Mouse (Mus musculus): ENCODE results near the gene Zc3h15. TPM values are rescaled to one million over a fixed set of nuclear protein-coding genes. Genes with fewer than 3 reads are reported as not detected.
"Not testable (repeated sequence)": the region's sequence is repeated elsewhere in the genome, so short reads cannot be mapped to it uniquely, and the experiment has no call there.

Zc3h15 gene
- total RNA-seq, 2 experiments from 2014 or later: 69.0 to 70.8 TPM

DNA sequence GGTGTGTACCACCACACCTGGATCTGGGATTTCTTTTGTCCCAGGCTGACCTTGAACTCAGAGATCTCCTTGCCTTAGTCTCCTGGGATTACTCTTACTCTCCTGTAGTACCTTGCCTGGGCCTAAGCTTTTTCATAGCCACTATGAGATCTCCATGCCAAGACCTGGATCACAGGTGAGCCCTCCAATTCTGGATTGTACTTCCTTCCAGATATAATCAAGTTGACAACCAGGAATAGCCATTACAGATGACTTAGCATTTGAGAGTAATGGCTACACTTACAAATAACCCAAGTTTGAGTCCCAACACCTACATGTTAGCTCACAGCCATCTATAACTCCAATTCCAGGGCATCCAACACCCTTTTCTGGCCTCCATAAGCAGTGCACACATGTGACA, 8.4 kb downstream of the Zc3h15 start:
- H3K27ac ChIP-seq: no peak overlapping the region
- no peak for TF ChIP-seq CTCF (IDR thresholded peaks at IDR 0.05)
- intact Hi-C loops (cut with DNase I): no loop called here

DNA sequence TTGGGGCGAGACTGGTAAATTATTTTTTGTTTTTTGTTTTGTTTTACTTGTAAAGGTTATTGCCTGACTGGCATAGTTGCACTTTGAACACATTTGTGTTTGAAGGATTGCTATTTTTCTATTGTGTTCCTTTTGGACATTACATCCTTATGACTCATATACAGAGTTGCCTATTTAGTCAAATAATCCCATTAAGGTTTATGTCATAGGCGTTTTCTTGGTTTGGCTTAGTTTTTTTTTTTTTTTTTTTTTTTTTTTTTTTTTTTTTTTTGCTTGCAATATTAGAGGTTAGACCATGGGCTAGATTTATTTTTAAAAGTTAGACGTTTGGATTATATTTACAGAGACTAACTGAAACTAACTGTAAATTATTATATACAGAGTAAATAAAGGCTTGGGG, 15.0 kb downstream of the Zc3h15 start:
- intact Hi-C loops (cut with DNase I): no loop called here
- no peak for TF ChIP-seq CTCF (IDR thresholded peaks at IDR 0.05)
- no peak overlapping the region for H3K4me3 ChIP-seq
- no peak overlapping the region for H3K27ac ChIP-seq
- DNase-seq: no peak

More for the DNA sequence above, 8.4 kb downstream of the Zc3h15 start:
- DNase-seq: no peak
- no peak overlapping the region for H3K4me3 ChIP-seq

- DNase-seq: no peak
- intact Hi-C loops (cut with DNase I): loop anchor here (5.0 kb wide), 1 partner anchor 112 kb away; no protein-coding TSS in a partner anchor
- Histone ChIP-seq H3K27ac (no peak overlapping the region), H3K4me3 (no peak overlapping the region)
- TF ChIP-seq CTCF (IDR thresholded peaks at IDR 0.05): peak; percentile 49
Measured at GRCm38 (mm10) chr2:83660114-83660513, 15.9 kb downstream of the Zc3h15 start.

- Histone ChIP-seq H3K4me3 (no peak overlapping the region), H3K27ac (no peak overlapping the region)
- no peak for TF ChIP-seq CTCF (IDR thresholded peaks at IDR 0.05)
- DNase-seq: no peak
- intact Hi-C loops (cut with DNase I): loop anchor here (5.0 kb wide), 1 partner anchor 111 kb away; no protein-coding TSS in a partner anchor
Measured at GRCm38 (mm10) chr2:83661351-83661750, 17.1 kb downstream of the Zc3h15 start.

DNA sequence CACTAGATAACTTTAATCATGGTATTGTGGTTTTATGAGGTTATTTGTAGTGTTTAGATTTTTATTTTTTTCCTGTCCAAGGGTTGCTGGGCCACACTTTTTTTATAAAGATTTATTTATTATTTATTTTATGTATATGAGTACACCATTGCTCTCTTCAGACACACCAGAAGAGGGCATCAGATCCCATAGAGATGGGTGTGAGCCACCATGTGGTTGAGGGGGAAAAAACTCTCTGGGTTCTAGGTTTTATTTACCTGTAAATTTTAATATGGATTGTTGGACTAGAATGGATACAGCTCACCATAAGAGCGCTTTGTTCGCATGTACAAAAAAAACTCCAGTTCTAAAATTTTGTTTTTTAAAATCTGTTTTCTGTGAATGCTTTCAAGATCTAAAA, 20.8 kb downstream of the Zc3h15 start:
- H3K4me3 ChIP-seq; H3K27ac ChIP-seq; intact Hi-C loops (cut with DNase I); DNase-seq: not testable (repeated sequence)
- peak; percentile 35 for TF ChIP-seq CTCF (IDR thresholded peaks at IDR 0.05)

DNA sequence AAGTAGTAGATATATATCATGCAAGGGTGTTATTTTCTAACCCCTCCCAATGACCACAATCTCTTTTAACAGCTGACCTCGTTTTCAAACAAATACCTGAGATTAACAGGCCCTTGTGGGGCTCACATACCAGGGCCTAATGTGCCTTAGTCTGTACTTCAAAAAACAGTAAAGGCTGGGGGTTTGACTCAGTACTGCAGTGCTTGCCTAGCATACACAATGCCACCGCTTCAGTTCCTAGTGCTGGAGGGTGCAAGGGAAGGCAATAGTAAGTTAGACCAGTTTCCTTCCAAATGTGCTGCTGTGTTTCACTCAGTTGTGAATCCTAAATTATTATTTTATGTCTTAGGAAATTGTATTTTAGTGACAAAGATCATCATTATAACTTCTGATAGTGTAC, 23.2 kb downstream of the Zc3h15 start:
- intact Hi-C loops (cut with DNase I): no loop called here
- DNase-seq: no peak
- Histone ChIP-seq H3K4me3 (no peak overlapping the region), H3K27ac (no peak overlapping the region)
- no peak for TF ChIP-seq CTCF (IDR thresholded peaks at IDR 0.05)

- no peak for TF ChIP-seq CTCF (IDR thresholded peaks at IDR 0.05)
- DNase-seq: no peak
- no peak overlapping the region for H3K4me3 ChIP-seq
- intact Hi-C loops (cut with DNase I): no loop called here
- no peak overlapping the region for H3K27ac ChIP-seq
Measured at GRCm38 (mm10) chr2:83668052-83668451, 23.8 kb downstream of the Zc3h15 start.

DNA sequence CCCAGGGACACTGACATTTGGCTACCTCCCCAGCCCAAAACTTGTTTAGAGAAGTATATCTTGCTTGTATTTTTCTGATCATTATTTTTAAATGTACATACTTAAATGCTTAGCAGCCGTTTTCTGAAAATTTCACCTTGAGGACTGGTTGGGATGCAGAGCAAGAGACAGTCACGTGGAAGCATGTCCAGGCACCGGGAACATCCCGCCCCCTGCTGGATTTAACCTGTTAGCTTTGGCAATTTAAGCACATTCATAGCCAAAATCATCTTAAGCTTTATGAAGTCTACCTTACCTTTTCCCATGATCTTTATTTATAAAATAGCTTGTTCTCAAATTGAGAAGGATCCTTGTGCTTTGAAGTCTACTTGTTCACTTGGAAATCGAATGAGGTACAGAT, 25.8 kb downstream of the Zc3h15 start:
- intact Hi-C loops (cut with DNase I): no loop called here
- H3K27ac ChIP-seq: no peak overlapping the region
- no peak for DNase-seq
- no peak overlapping the region for H3K4me3 ChIP-seq
- peak; percentile 26; the same call in 1 of the 2 replicates for TF ChIP-seq CTCF (IDR thresholded peaks at IDR 0.05)

DNA sequence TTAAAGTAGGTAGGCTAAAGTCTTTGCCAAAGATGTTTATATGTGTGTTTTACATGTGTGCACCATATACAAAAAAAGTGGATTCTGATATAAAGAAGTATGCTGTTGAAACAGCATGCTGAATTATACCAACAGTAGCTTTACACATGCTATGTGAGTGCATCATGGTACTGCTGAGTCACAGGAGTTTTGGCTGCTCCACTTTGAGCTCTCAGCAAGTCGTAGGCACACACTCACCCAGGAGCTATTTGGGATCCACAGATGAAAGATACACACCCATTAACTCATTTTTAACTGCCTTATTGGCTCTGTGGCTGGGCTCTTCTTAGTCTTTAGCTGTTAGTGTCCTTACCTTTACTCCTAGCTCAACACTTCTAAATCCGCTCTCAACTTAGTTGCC, 27.6 kb downstream of the Zc3h15 start:
- no peak for TF ChIP-seq CTCF (IDR thresholded peaks at IDR 0.05)
- intact Hi-C loops (cut with DNase I): no loop called here

DNA sequence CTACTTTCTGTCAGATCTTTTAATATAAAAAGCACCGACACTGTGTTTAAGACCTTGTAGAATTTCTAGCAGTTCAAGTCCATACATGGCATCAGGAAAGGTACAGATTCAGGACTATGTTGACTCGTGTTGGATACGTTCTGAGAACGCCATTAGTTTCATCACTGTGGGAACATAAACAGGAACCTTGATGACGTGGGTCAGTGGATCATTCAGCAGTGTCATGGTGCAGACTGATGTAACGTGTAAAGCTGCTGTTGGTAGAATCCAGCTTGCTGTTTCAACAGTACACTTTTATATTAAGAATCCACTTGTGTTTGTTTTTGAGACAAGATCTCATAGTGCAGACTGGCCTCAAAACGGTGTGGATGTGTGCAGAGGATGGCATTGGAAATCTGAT, 28.8 kb downstream of the Zc3h15 start:
- H3K4me3 ChIP-seq: no peak overlapping the region
- no peak for DNase-seq
- H3K27ac ChIP-seq: no peak overlapping the region
- no peak for TF ChIP-seq CTCF (IDR thresholded peaks at IDR 0.05)
- intact Hi-C loops (cut with DNase I): no loop called here

More for the DNA sequence above, 27.6 kb downstream of the Zc3h15 start:
- Histone ChIP-seq H3K4me3 (no peak overlapping the region), H3K27ac (no peak overlapping the region)
- no peak for DNase-seq

GRCm38 (mm10) chr2:83673843-83674242, 29.6 kb downstream of the Zc3h15 start:
- no peak for TF ChIP-seq CTCF (IDR thresholded peaks at IDR 0.05)
- intact Hi-C loops (cut with DNase I): no loop called here
- no peak overlapping the region for H3K4me3 ChIP-seq
- no peak overlapping the region for H3K27ac ChIP-seq
- no peak for DNase-seq

GRCm38 (mm10) chr2:83674421-83674820, 30.2 kb downstream of the Zc3h15 start:
- H3K4me3 ChIP-seq: no peak overlapping the region
- no peak for TF ChIP-seq CTCF (IDR thresholded peaks at IDR 0.05)
- H3K27ac ChIP-seq: no peak overlapping the region
- DNase-seq: no peak
- intact Hi-C loops (cut with DNase I): no loop called here

DNA sequence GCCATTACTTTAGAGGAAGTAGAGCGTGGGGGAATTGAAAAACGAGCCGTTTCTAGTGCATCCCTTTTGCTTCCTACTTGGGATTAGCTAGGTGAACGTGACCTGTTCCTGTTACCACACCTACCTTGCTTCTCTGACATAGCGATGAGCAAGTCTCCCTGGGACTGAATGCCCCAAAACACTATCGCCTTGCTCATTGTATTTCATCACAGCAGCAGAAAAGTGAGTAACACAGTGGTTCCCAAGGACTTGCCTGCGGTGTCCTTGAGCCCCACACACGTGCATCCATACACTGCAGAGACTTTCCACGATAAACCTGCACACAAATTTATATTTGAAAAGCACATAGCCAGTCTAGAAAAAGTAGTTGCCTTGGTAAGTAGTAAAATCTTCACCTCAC, 30.7 kb downstream of the Zc3h15 start:
- no peak for DNase-seq
- Histone ChIP-seq H3K4me3 (no peak overlapping the region), H3K27ac (no peak overlapping the region)
- intact Hi-C loops (cut with DNase I): no loop called here
- no peak for TF ChIP-seq CTCF (IDR thresholded peaks at IDR 0.05)

DNA sequence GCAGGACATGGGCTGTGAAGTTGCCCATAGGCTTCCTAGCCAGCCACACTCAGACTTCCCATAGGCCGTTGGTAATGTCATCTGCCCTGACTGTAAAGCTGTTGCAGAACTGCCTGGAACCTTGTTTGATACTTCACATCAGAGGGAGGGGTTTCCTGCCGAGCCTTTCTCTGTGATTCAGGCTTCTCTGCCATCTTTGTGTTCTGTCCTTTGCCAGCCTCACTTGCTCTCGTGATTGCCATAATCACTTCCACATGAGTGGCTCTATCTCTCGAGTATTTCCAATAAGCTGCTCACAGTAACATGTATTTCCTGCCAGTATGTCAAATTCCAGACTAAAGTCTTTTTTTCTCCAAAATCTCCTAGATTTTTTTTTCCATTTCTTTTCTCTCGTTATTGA, 31.4 kb downstream of the Zc3h15 start:
- Histone ChIP-seq H3K4me3 (no peak overlapping the region), H3K27ac (peak overlapping the region; percentile 35; the same call in 1 of the 2 replicates)
- DNase-seq: no peak
- TF ChIP-seq CTCF (IDR thresholded peaks at IDR 0.05): no peak
- intact Hi-C loops (cut with DNase I): no loop called here

All from gastrocnemius, adult 2 months (tissue).